Mouse (Mus musculus) heart, postnatal 36 days (tissue): Measurements from ENCODE around the gene Bnip1. TPM values are rescaled to one million over a fixed set of nuclear protein-coding genes. Genes with fewer than 3 reads are reported as not detected.

Experiments
- DNase-seq, 2 experiments: peaks; one replicate each; pipeline ENCODE4 v3.0.0; 2021 to 2022
- intact Hi-C: fragments of 180-260 bp; cut with DNase I; formaldehyde crosslinking; loops from one replicate; pipeline ENCODE4 v1.15.1; 2025
- total RNA-seq, 2 experiments: library from RNA; stranded (reverse); gene quantifications; 2 replicates each; pipeline ENCODE4 v1.2.3; 2021

The Bnip1 gene
- total RNA-seq, 2 experiments from 2014 or later, result 24.5 to 27.2 TPM

- DNase-seq, result no peak
- intact Hi-C loops, result no loop called here
Observed at GRCm38 (mm10) chr17:26793068-26793765, 12.4 kb downstream of the Bnip1 start.

DNA sequence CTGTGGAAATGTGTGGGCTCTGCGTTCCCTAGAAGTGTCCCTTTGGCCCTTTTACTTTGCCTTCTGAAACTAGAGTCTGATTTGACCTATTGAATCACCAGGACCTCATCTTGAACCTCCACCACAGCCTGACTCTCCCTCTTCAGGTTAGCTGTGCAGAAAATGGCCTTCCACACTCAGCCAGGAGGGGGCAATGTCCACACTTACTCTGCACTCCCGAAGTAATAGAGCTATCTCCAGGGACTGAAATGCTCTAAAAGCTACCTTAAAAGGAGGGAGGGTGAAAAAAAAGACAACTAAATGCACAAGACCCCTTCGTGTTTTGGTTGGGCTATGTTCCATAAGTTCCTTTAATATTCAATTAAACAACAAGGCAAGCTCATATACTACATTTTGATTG is 13.9 kb downstream of the Bnip1 start:
- intact Hi-C loops, result loop anchor here (1.0 kb wide), 1 partner anchor 92 kb away; no protein-coding TSS in a partner anchor
- DNase-seq, result peak; percentile 58 to 69

GRCm38 (mm10) chr17:26795386-26795785 is 14.5 kb downstream of the Bnip1 start:
- intact Hi-C loops, result no loop called here

GRCm38 (mm10) chr17:26797379-26798128 is 16.7 kb downstream of the Bnip1 start:
- intact Hi-C loops, result no loop called here
- DNase-seq, result no peak

More at GRCm38 (mm10) chr17:26795386-26795785, 14.5 kb downstream of the Bnip1 start:
- no peak for DNase-seq

- DNase-seq, result no peak
- intact Hi-C loops, result no loop called here
Observed at GRCm38 (mm10) chr17:26802886-26803285, 22.0 kb downstream of the Bnip1 start.

- no peak for DNase-seq
Observed at GRCm38 (mm10) chr17:26812607-26813006, 31.7 kb downstream of the Bnip1 start.

GRCm38 (mm10) chr17:26813497-26813896 is 32.6 kb downstream of the Bnip1 start:
- intact Hi-C loops, result no loop called here
- no peak for DNase-seq

More at GRCm38 (mm10) chr17:26812607-26813006, 31.7 kb downstream of the Bnip1 start:
- intact Hi-C loops, result no loop called here

GRCm38 (mm10) chr17:26816810-26817209 is 35.9 kb downstream of the Bnip1 start:
- intact Hi-C loops, result no loop called here

DNA sequence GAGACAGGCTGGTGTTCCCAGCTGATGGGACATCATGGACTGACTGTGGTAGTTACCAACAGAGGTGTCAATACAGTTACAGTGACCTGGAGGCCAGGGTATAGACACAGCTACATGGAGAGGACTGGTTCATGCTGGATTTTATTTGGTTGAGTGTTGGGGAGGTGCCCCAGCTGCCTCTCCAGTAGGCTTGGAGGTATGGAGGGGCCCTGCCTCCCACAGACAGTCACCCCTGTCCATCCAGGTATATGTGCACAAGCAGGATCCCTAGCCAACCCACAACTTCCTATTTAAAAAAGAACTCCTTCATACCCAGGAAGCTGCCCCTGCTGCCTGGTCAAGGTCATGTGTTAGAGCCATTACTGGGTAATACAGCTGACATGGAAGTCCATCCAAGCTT is 36.9 kb downstream of the Bnip1 start:
- no peak for DNase-seq
- intact Hi-C loops, result no loop called here

More at GRCm38 (mm10) chr17:26816810-26817209, 35.9 kb downstream of the Bnip1 start:
- DNase-seq, result no peak

DNA sequence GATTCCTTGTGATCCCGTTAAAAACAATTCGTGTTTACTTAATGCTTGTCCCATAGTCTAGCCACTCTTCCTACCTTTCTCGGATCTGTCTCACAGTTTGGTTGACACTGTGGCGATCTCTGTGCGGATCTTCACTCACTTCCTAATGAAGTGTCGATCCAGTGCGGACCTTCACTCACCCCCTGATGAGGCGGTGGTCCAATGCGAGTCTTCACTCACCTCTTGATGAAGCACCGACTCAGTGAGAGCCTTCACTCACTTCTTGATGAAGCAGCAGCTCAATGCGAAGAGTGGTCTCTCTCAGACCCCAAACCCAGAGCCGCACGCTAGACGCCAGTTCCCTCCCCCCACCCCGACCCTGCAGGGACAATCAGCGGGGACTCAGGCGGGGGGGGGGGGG is 45.3 kb downstream of the Bnip1 start:
- intact Hi-C loops, result no loop called here
- no peak for DNase-seq

DNA sequence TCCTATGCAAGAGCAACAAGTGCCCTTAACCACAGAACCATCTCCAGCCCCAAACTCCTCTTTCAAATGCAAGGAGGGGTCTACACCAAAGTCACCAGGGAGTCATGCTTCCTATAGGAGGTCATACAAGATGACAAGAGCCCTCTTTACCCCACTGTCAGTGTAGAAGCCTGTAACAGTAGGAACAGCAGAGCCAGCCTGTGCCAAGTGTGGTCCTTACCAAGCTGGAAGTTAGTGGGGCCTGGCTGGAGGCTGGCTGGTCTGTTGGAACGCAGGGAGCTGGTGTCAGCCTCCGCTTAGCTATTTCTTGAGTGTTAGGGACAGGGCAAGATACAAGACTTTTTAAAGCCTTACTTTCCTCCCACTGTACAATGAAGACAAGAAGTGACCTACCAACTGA is 52.9 kb downstream of the Bnip1 start:
- no peak for DNase-seq
- intact Hi-C loops, result no loop called here

DNA sequence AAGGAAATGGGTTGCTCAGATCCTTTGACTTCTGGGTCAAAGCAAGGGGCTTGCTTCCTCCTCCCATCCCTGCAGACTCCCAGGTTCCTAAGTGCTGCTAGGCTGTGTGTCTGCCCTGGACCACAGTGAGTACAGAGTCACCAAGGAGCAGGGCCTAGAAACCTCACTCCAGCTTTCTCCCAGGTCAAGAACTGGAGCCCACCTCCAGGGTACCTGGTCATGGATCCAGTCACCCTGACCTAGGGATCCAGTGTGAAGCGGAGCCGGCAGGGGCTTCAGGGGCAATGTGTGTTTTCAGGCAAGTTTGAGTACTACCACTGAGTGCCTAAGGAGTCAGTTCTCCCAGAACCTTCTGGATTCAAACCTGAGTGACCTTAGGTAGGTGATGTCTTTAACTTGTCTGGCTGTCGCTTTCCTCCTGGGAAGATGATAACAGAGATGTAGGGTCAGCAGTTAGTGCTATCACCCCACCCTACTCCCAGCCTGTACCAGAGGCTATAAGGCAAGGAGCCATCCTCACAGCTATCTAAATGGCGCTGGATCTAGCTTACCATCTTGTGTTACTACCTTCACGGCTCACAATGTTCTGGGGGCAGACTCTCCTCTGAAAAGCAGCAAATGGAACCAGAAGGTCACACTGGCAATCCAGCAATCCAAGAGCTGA is 53.6 kb downstream of the Bnip1 start:
- intact Hi-C loops, result no loop called here
- no peak for DNase-seq

GRCm38 (mm10) chr17:26834966-26835755 is 54.3 kb downstream of the Bnip1 start:
- intact Hi-C loops, result no loop called here

DNA sequence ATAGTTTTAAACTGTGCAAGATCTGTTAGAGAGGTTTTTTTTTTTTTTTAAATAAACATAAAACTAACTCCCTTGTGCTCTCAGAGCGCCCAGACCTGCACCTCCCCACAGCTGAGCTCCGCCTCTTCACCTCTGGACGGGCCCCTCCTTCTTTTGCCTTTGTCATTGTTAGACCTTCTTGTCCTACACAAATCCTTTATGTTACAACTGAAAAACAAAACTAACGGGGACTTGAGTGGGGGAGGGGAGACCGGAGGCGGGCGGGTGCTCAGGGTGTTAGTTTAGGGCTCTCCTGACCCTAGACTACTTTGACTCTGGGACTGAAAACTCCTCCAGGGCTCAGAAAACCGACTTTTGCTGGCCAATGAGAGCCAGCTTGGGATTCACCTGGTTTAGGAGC is 55.1 kb downstream of the Bnip1 start:
- DNase-seq, result no peak
- intact Hi-C loops, result no loop called here

More at GRCm38 (mm10) chr17:26834966-26835755, 54.3 kb downstream of the Bnip1 start:
- DNase-seq, result no peak

GRCm38 (mm10) chr17:26836377-26836776 is 55.5 kb downstream of the Bnip1 start:
- intact Hi-C loops, result no loop called here
- no peak for DNase-seq

DNA sequence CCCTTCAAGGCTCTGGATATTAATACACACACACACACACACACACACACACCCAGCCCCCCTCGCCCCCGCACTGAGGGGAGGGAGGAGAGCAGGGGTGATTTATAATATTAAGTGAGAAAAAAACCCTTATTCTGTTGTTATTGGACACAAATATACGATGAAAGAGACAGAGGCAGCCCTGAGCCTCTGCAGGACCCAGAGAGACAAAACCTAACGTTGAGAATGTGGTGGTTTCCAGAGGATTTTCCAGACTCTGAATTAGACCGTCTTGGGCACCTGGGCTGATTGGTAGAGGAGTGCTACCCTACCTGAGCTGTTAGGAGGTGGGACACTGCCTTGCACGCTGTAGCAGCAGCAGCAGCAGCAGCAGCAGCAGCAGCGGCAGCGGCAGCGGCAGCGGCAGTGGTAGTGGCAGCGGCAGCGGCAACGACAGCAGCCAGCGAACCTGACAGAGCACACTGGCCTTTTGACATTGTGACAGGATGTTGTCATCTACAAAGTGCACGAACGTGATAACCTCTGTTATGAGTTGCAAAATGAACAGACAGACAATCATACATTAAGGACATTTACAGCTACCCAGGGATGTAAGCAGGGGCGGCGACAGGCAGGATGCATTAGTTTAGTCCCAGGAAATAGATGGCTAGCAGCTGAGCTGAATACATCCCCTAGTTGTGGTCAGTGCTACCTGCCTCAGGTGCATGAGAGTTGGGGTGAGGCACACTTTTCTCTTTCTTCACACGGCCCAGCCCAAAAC is 56.1 kb downstream of the Bnip1 start:
- intact Hi-C loops, result no loop called here
- no peak for DNase-seq

DNA sequence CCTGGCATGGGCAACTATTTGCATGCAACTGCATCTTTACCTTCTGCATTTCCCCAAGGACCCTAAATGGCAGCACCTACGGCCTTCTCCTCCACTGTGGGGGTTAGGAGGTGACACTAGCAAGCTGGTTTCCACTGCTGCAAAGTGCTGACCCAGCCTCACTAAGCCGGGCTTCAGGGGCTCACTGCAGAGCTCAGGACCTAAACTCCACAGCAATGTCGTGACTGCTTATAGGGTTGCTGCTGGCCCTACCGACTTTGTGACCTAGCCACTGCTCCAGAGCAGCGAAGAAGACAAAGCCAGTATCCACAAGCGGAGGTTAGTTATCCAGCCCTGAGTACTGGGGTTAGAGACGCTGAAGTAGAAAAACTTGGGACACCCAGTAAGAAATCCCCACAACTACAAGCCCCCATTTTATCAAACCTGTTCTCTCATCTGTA is 56.7 kb downstream of the Bnip1 start:
- no peak for DNase-seq
- intact Hi-C loops, result no loop called here

GRCm38 (mm10) chr17:26838191-26838910 is 57.5 kb downstream of the Bnip1 start:
- intact Hi-C loops, result loop anchor here (1.0 kb wide), 1 partner anchor 8 kb away; no protein-coding TSS in a partner anchor
- DNase-seq, result no peak
